Mouse (Mus musculus): ENCODE measurements around the gene Kif21b.
A peak's percentile ranks its signal among the peaks of the same experiment; 100 is the strongest.

Kif21b gene

GRCm38 (mm10) chr1:136128944-136129589 lies 2.1 kb upstream of the Kif21b start:
- DNase-seq (ENCODE audit: low spot score in 2 of 2), result no peak

- no peak for DNase-seq (ENCODE audit: low spot score in 2 of 2)
Observed at GRCm38 (mm10) chr1:136130107-136130506, 1.1 kb upstream of the Kif21b start.

GRCm38 (mm10) chr1:136131603-136132291 lies 558 bp downstream of the Kif21b start:
- DNase-seq (ENCODE audit: low spot score in 2 of 2), result no peak

- DNase-seq (ENCODE audit: low spot score in 2 of 2), result no peak
Observed at GRCm38 (mm10) chr1:136132386-136133201, 1.4 kb downstream of the Kif21b start.

- DNase-seq (ENCODE audit: low spot score in 2 of 2), result no peak
Observed at GRCm38 (mm10) chr1:136133570-136134240, 2.5 kb downstream of the Kif21b start.

- no peak for DNase-seq (ENCODE audit: low spot score in 2 of 2)
Observed at GRCm38 (mm10) chr1:136134547-136134946, 3.4 kb downstream of the Kif21b start.

GRCm38 (mm10) chr1:136135046-136135445 lies 3.9 kb downstream of the Kif21b start:
- DNase-seq (ENCODE audit: low spot score in 2 of 2), result peak; percentile 52 to 75

GRCm38 (mm10) chr1:136135777-136136444 lies 4.7 kb downstream of the Kif21b start:
- DNase-seq (ENCODE audit: low spot score in 2 of 2), result no peak

- DNase-seq (ENCODE audit: low spot score in 2 of 2), result peak in 1 of 2 experiments; percentile 33
Observed at GRCm38 (mm10) chr1:136136547-136136946, 5.4 kb downstream of the Kif21b start.

- DNase-seq (ENCODE audit: low spot score in 2 of 2), result no peak
Observed at GRCm38 (mm10) chr1:136137071-136137531, 5.9 kb downstream of the Kif21b start.

- no peak for DNase-seq (ENCODE audit: low spot score in 2 of 2)
Observed at GRCm38 (mm10) chr1:136137575-136137974, 6.4 kb downstream of the Kif21b start.

- DNase-seq (ENCODE audit: low spot score in 2 of 2), result no peak
Observed at GRCm38 (mm10) chr1:136138191-136138830, 7.1 kb downstream of the Kif21b start.

- peak; percentile 63 to 69 for DNase-seq (ENCODE audit: low spot score in 2 of 2)
Observed at GRCm38 (mm10) chr1:136139990-136140640, 8.9 kb downstream of the Kif21b start.

GRCm38 (mm10) chr1:136141176-136141950 lies 10.2 kb downstream of the Kif21b start:
- peak; percentile 40 to 53 for DNase-seq (ENCODE audit: low spot score in 2 of 2)

GRCm38 (mm10) chr1:136142336-136142735 lies 11.1 kb downstream of the Kif21b start:
- DNase-seq (ENCODE audit: low spot score in 2 of 2), result no peak

GRCm38 (mm10) chr1:136143514-136143913 lies 12.3 kb downstream of the Kif21b start:
- no peak for DNase-seq (ENCODE audit: low spot score in 2 of 2)

- no peak for DNase-seq (ENCODE audit: low spot score in 2 of 2)
Observed at GRCm38 (mm10) chr1:136149702-136150101, 18.5 kb downstream of the Kif21b start.

- no peak for DNase-seq (ENCODE audit: low spot score in 2 of 2)
Observed at GRCm38 (mm10) chr1:136151371-136151770, 20.2 kb downstream of the Kif21b start.

GRCm38 (mm10) chr1:136156304-136156703 lies 25.1 kb downstream of the Kif21b start:
- DNase-seq (ENCODE audit: low spot score in 2 of 2), result no peak

Data from heart, adult 9 months (tissue).